ENCODE assay signal across 8 mouse cellular contexts in genomic region chrX:137570321-137571195, GRCm38 (mm10). TPM values are rescaled to one million over a fixed set of nuclear protein-coding genes. Genes with fewer than 3 reads are reported as not detected.
A peak's percentile ranks its signal among the peaks of the same experiment; 100 is the strongest.
DNase-seq lines count a peak whose midpoint lies in the region; ATAC-seq and TF ChIP-seq lines count a peak whose summit lies in the region.
"Had no signal": no experiment of that assay in that cellular context is flagged by ENCODE, and none has a peak within 500 bp of the region (broad histone marks: within the 10 kb centered on the region; RNA-seq: fewer than 3 reads in every experiment).

Gene Il1rapl2, plus strand, starts transcription at chrX:137570608.

- peak within 1 kb of the TSS; percentile 68 for H3K4me2 ChIP-seq in forebrain, postnatal 0 days (ENCODE audit: low read depth)
- peak within 1 kb of the TSS; percentile 76 for H3K4me2 ChIP-seq in limb, embryonic 15.5 days
- H3K4me2 ChIP-seq in stomach, embryonic 15.5 days, result peak within 1 kb of the TSS; percentile 56

- no peaks in the 10 kb centered on the region for H3K4me1 ChIP-seq in forebrain, postnatal 0 days (ENCODE audit: insufficient read depth)
- no peaks in the 10 kb centered on the region for H3K4me1 ChIP-seq in limb, embryonic 15.5 days
- no peaks in the 10 kb centered on the region for H3K4me1 ChIP-seq in stomach, embryonic 15.5 days

- DNase-seq in left cerebral cortex, adult 2 months (ENCODE audit: extremely low spot score in 1 of 2, low spot score in 2 of 2), result peak; percentile 18 to 25
- DNase-seq in left cerebral cortex, adult 9 months (ENCODE audit: low spot score in 2 of 2), result no peak
- DNase-seq in embryo, embryonic 11 days, result peak; percentile 57
- DNase-seq in forebrain, postnatal 0 days, result peak; percentile 67
- no peak for DNase-seq in spleen, adult 12 weeks (ENCODE audit: low spot score)

- H3K36me3 ChIP-seq in forebrain, postnatal 0 days (ENCODE audit: insufficient read depth), result no peaks in the 10 kb centered on the region
- H3K36me3 ChIP-seq in limb, embryonic 15.5 days, result no peaks in the 10 kb centered on the region
- no peaks in the 10 kb centered on the region for H3K36me3 ChIP-seq in stomach, embryonic 15.5 days

- 18% methylated on average over 39 of the region's 47 CpGs for WGBS in forebrain, postnatal 0 days
- WGBS in limb, embryonic 15.5 days, result 11% methylated on average over 45 of the region's 47 CpGs
- WGBS in stomach, embryonic 15.5 days, result 19% methylated on average over 39 of the region's 47 CpGs

- intact Hi-C loops in left cerebral cortex, adult 2 months (cut with DNase I), result loop anchor here (5.0 kb wide), 1 partner anchor 602 kb away; no protein-coding TSS in a partner anchor

- H3K9ac ChIP-seq in forebrain, postnatal 0 days, result 0 out of 2 replicates have a peak within 1 kb of the TSS, but pooled peaks have one; percentile 25
- H3K9ac ChIP-seq in limb, embryonic 15.5 days, result no peak within 1 kb of the TSS
- no peak within 1 kb of the TSS for H3K9ac ChIP-seq in stomach, embryonic 15.5 days

- ATAC-seq in forebrain, postnatal 0 days, result peak; percentile 88
- ATAC-seq in limb, embryonic 15.5 days (ENCODE audit: insufficient number of reproducible peaks, low FRiP score, low TSS enrichment, low read depth), result no peak
- ATAC-seq in stomach, embryonic 15.5 days (ENCODE audit: insufficient read depth, low FRiP score, low read depth), result no peak

- H3K9me3 ChIP-seq in forebrain, postnatal 0 days (ENCODE audit: low read length), result no peaks in the 10 kb centered on the region
- H3K9me3 ChIP-seq in limb, embryonic 15.5 days, result no peaks in the 10 kb centered on the region
- no peaks in the 10 kb centered on the region for H3K9me3 ChIP-seq in stomach, embryonic 15.5 days

- H3K4me3 ChIP-seq in left cerebral cortex, adult 2 months, result peak within 1 kb of the TSS; percentile 40
- peak within 1 kb of the TSS; percentile 42 for H3K4me3 ChIP-seq in forebrain, postnatal 0 days (ENCODE audit: low read depth, low read length)
- H3K4me3 ChIP-seq in limb, embryonic 15.5 days, result peak within 1 kb of the TSS; percentile 43
- H3K4me3 ChIP-seq in stomach, embryonic 15.5 days (replicated peaks), result peak within 1 kb of the TSS; percentile 35

- H3K27me3 ChIP-seq in forebrain, postnatal 0 days (ENCODE audit: insufficient read depth, low read length), result peaks cover 3% of the 10 kb centered on the region; the same call in 1 of the 2 replicates
- H3K27me3 ChIP-seq in limb, embryonic 15.5 days, result peaks cover 51% of the 10 kb centered on the region
- H3K27me3 ChIP-seq in stomach, embryonic 15.5 days (replicated peaks), result peaks cover 35% of the 10 kb centered on the region

- peak; percentile 23 for TF ChIP-seq CTCF in left cerebral cortex, adult 2 months (IDR thresholded peaks at IDR 0.05)
- TF ChIP-seq CTCF in forebrain, postnatal 0 days (IDR thresholded peaks at IDR 0.05; ENCODE audit: low read depth), result peak; percentile 61

- H3K27ac ChIP-seq in left cerebral cortex, adult 2 months, result no peak within 1 kb of the TSS
- no peak within 1 kb of the TSS for H3K27ac ChIP-seq in forebrain, postnatal 0 days (ENCODE audit: low read depth, low read length)
- H3K27ac ChIP-seq in limb, embryonic 15.5 days, result no peak within 1 kb of the TSS
- no peak within 1 kb of the TSS for H3K27ac ChIP-seq in stomach, embryonic 15.5 days
- H3K27ac ChIP-seq: macrophage had no signal

RNA-seq across cellular contexts. Expression of gene Il1rapl2, which starts in this region (rescaled TPM):
- total RNA-seq in left cerebral cortex, adult 2 months (2021), result 1 to 10 TPM; 6.2 to 7.2 TPM
- 7.3 and 8.5 TPM in 2 replicates for total RNA-seq in forebrain, postnatal 0 days (2014; rRNA removed)
- 2.1 and 5.0 TPM in 2 replicates for polyA plus RNA-seq in forebrain, postnatal 0 days (2015; fragmentation: Nextera tagmentation; extraction: Ambion mirVana)
- 1.6 and 1.7 TPM in 2 replicates for polyA plus RNA-seq in limb, embryonic 15.5 days (2015; fragmentation: Nextera tagmentation; extraction: Ambion mirVana)
- polyA plus RNA-seq in stomach, embryonic 15.5 days (2015; fragmentation: Nextera tagmentation; extraction: Ambion mirVana), result 0.18 and 0.34 TPM in 2 replicates
- polyA plus RNA-seq: macrophage had no signal

Comparison
In these comparisons a context has a peak if more than half of its experiments do, and no peak if none do; other contexts are left out.
1. DNase-seq: peak in left cerebral cortex, adult 2 months (2 of 2), embryo, embryonic 11 days (single experiment) and forebrain, postnatal 0 days (single experiment); none in left cerebral cortex, adult 9 months (0 of 2) and spleen, adult 12 weeks (single experiment).
2. Peak in every context shown above with its lines, with median percentiles within 50 percentile points of each other: H3K4me3 ChIP-seq and H3K4me2 ChIP-seq.